Mouse (Mus musculus) midbrain, embryonic 11.5 days (tissue): Measurements from ENCODE around the gene Bmpr2. TPM values are rescaled to one million over a fixed set of nuclear protein-coding genes. Genes with fewer than 3 reads are reported as not detected.
A peak's percentile ranks its signal among the peaks of the same experiment; 100 is the strongest.

Experiments used
- ATAC-seq: fragments of 200-750 bp; cut with Nextera tagmentation; 2 replicates; pipeline ENCODE4 v1.8.0; 2017; ENCODE audit warnings: moderate TSS enrichment, moderate library complexity; ENCODE audit not compliant: low FRiP score
- DNase-seq: peaks from one replicate; pipeline ENCODE4 v3.0.0; 2015; ENCODE audit warnings: low spot score; ENCODE audit errors: missing footprints
- H3K27ac ChIP-seq: fragments of 300-500 bp; sonication (generic); 2 replicates; pipeline ENCODE4 v1.5.1; 2014; ENCODE audit warnings: low read depth, low read length
- H3K27me3 ChIP-seq: fragments of 300-500 bp; sonication (generic); 2 replicates; pipeline ENCODE4 v1.6.1; 2014; ENCODE audit warnings: mild to moderate bottlenecking, low read length, moderate library complexity, mixed read lengths; ENCODE audit not compliant: control insufficient read depth, insufficient read depth
- H3K36me3 ChIP-seq: fragments of 300-500 bp; sonication (generic); 2 replicates; pipeline ENCODE4 v1.6.1; 2014; ENCODE audit warnings: mild to moderate bottlenecking, low read length, moderate library complexity, mixed read lengths; ENCODE audit not compliant: control insufficient read depth, insufficient read depth
- H3K4me1 ChIP-seq: fragments of 300-500 bp; sonication (generic); 2 replicates; pipeline ENCODE4 v1.6.1; 2014; ENCODE audit warnings: low read length; ENCODE audit not compliant: control insufficient read depth, insufficient read depth
- H3K4me2 ChIP-seq: fragments of 300-500 bp; sonication (generic); 2 replicates; pipeline ENCODE4 v1.6.1; 2014; ENCODE audit warnings: mild to moderate bottlenecking, moderate library complexity
- H3K4me3 ChIP-seq: fragments of 300-500 bp; sonication (generic); 2 replicates; pipeline ENCODE4 v1.5.1; 2014; ENCODE audit warnings: low read depth, low read length
- H3K9ac ChIP-seq: fragments of 300-500 bp; sonication (generic); 2 replicates; pipeline ENCODE4 v1.6.1; 2014; ENCODE audit warnings: low read length
- H3K9me3 ChIP-seq: fragments of 300-500 bp; sonication (generic); 2 replicates; pipeline ENCODE4 v1.6.1; 2016; ENCODE audit warnings: low read length; ENCODE audit not compliant: control insufficient read depth
- WGBS: fragments of 180-500 bp; shearing (Covaris S2); extraction: QIAGEN DNeasy Blood & Tissue Kit; methylation state at CpG from one replicate; pipeline ENCODE4 v1.1.7; 2014; 5-methylcytosine and 5-hydroxymethylcytosine counted together
- polyA plus RNA-seq: library from polyadenylated mRNA; unstranded; fragments of >200 nt; fragmentation: Nextera tagmentation; extraction: Ambion mirVana; gene quantifications from 2 replicates; pipeline ENCODE4 v1.2.1, GENCODE M21; 2014

Bmpr2 gene
- polyA plus RNA-seq, 1 experiment from 2014 or later: 11.2 TPM

- no peaks in the 10 kb centered on the region for H3K36me3 ChIP-seq
- H3K4me2 ChIP-seq: peak within 1 kb of the TSS; percentile 78
- H3K4me3 ChIP-seq: peak within 1 kb of the TSS; percentile 99
- H3K9ac ChIP-seq: peak within 1 kb of the TSS; percentile 92
- peak; percentile 98 for ATAC-seq
- peak within 1 kb of the TSS; percentile 78 for H3K27ac ChIP-seq
- H3K27me3 ChIP-seq: no peaks in the 10 kb centered on the region
- under 1% methylated on average over 72 of the region's 72 CpGs for WGBS
- no peaks in the 10 kb centered on the region for H3K9me3 ChIP-seq
- H3K4me1 ChIP-seq: peaks cover 11% of the 10 kb centered on the region
- peak; percentile 100 for DNase-seq
These were observed 149.4 kb downstream of the Bmpr2 start, which contains the start of gene Fam117b for GRCm38 (mm10) chr1:59912413-59913157. Gene Fam117b (plus strand): TSS chr1:59913006.

DNA sequence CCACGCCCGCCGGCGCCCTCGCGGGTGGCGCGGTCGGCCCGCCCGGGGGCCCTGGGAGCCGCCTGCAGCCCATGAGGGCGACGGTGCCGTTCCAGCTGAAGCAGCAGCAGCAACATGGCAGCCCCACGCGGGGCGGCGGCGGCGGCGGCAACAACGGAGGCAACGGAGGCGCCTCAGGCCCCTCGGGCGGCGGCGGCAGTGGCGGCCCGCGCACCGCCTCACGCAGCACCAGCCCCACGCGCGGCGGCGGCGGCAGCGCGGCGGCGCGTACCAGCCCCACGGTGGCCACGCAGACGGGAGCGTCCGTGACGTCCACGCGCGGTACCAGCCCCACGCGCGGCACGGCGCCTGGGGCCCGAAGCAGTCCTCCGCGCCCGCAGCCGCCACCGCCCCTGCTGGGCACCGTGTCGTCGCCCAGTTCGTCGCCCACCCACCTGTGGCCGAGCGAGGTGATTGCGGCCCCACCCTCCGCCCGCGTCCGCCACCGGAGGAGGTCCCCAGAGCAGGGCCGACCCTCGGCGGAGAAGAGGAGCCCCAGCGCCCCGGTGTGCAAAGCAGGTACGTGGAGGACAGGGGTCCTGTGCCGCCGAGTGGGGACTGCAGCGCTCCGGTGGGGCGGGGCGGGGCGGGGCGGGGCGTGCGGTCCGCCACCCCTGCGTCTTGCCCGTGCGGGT is 150.1 kb downstream of the Bmpr2 start:
- Histone ChIP-seq H3K27me3 (no peaks in the 10 kb centered on the region), H3K4me3 (peak overlapping the region; percentile 99), H3K9me3 (no peaks in the 10 kb centered on the region), H3K27ac (peak overlapping the region; percentile 78), H3K9ac (peak overlapping the region; percentile 92), H3K4me1 (peaks cover 11% of the 10 kb centered on the region), H3K4me2 (peak overlapping the region; percentile 78), H3K36me3 (no peaks in the 10 kb centered on the region)
- 0% methylated on average over 59 of the region's 98 CpGs for WGBS
- peak; percentile 43 for ATAC-seq
- DNase-seq: peak; percentile 95

- Histone ChIP-seq H3K27me3 (no peaks in the 10 kb centered on the region), H3K4me3 (peak overlapping the region; percentile 99), H3K27ac (no peak overlapping the region), H3K9me3 (no peaks in the 10 kb centered on the region), H3K4me2 (peak overlapping the region; percentile 78), H3K36me3 (no peaks in the 10 kb centered on the region), H3K9ac (peak overlapping the region; percentile 92), H3K4me1 (peaks cover 11% of the 10 kb centered on the region)
- DNase-seq (no peak), ATAC-seq (no peak)
- WGBS: 4% methylated on average over 12 of the region's 12 CpGs
These were observed 150.6 kb downstream of the Bmpr2 start for GRCm38 (mm10) chr1:59913869-59914225.

- DNase-seq (no peak), ATAC-seq (no peak)
- Histone ChIP-seq H3K4me2 (peak overlapping the region; percentile 78; the same call in 1 of the 2 replicates), H3K27me3 (no peaks in the 10 kb centered on the region), H3K9me3 (no peaks in the 10 kb centered on the region), H3K36me3 (no peaks in the 10 kb centered on the region), H3K4me1 (peaks cover 11% of the 10 kb centered on the region), H3K27ac (no peak overlapping the region), H3K9ac (no peak overlapping the region), H3K4me3 (no peak overlapping the region; the same call in 1 of the 2 replicates)
- WGBS: 68% methylated on average over 3 of the region's 3 CpGs
These were observed 151.6 kb downstream of the Bmpr2 start for GRCm38 (mm10) chr1:59914799-59915198.

- no peak overlapping the region for H3K4me2 ChIP-seq
- H3K9me3 ChIP-seq: no peaks in the 10 kb centered on the region
- 77% methylated on average over 10 of the region's 10 CpGs for WGBS
- no peak overlapping the region for H3K27ac ChIP-seq
- H3K27me3 ChIP-seq: no peaks in the 10 kb centered on the region
- peaks cover 11% of the 10 kb centered on the region for H3K4me1 ChIP-seq
- no peak for DNase-seq
- ATAC-seq: no peak
- H3K9ac ChIP-seq: no peak overlapping the region
- no peak overlapping the region for H3K4me3 ChIP-seq
- no peaks in the 10 kb centered on the region for H3K36me3 ChIP-seq
These were observed 152.8 kb downstream of the Bmpr2 start for GRCm38 (mm10) chr1:59915843-59916610.

GRCm38 (mm10) chr1:59917401-59917800 is 154.2 kb downstream of the Bmpr2 start:
- DNase-seq: no peak
- no peak for ATAC-seq
- Histone ChIP-seq H3K9me3 (no peaks in the 10 kb centered on the region), H3K36me3 (no peaks in the 10 kb centered on the region), H3K4me2 (no peak overlapping the region), H3K4me1 (peaks cover 11% of the 10 kb centered on the region), H3K9ac (no peak overlapping the region), H3K27ac (no peak overlapping the region), H3K4me3 (no peak overlapping the region), H3K27me3 (no peaks in the 10 kb centered on the region)
- WGBS: 81% methylated on average over 3 of the region's 3 CpGs

GRCm38 (mm10) chr1:59918075-59918474 is 154.9 kb downstream of the Bmpr2 start:
- Histone ChIP-seq H3K9ac (no peak overlapping the region), H3K36me3 (no peaks in the 10 kb centered on the region), H3K27me3 (no peaks in the 10 kb centered on the region), H3K4me3 (no peak overlapping the region), H3K9me3 (no peaks in the 10 kb centered on the region), H3K27ac (no peak overlapping the region), H3K4me1 (peaks cover 11% of the 10 kb centered on the region), H3K4me2 (no peak overlapping the region)
- no peak for ATAC-seq
- DNase-seq: no peak

GRCm38 (mm10) chr1:59923201-59923600 is 160.0 kb downstream of the Bmpr2 start:
- H3K36me3 ChIP-seq: no peaks in the 10 kb centered on the region
- H3K27me3 ChIP-seq: no peaks in the 10 kb centered on the region
- H3K4me2 ChIP-seq: no peak overlapping the region
- ATAC-seq (no peak), DNase-seq (no peak)
- no peaks in the 10 kb centered on the region for H3K4me1 ChIP-seq
- H3K27ac ChIP-seq: no peak overlapping the region
- WGBS: 85% methylated on average over 1 of the region's 1 CpGs
- H3K9ac ChIP-seq: no peak overlapping the region
- no peaks in the 10 kb centered on the region for H3K9me3 ChIP-seq
- no peak overlapping the region for H3K4me3 ChIP-seq

DNA sequence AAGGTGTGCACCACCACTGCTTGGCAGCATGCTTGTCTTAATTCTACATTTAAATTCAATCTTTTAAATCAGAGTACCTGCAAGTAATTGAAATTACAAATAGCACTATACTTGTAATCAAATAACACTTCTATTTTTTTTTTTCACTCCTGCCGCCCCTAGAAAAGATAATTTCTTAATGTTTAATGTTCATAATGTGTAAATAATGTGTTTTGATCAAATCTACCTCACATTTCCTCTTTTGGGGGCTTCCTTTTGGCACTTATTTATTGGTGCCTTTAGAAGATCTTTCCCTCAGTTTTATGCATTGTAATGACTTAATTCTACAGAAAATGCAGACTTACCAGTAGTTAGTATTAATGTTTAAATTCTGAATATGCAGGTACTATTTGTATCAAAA is 160.5 kb downstream of the Bmpr2 start:
- Histone ChIP-seq H3K9me3 (no peaks in the 10 kb centered on the region), H3K4me2 (no peak overlapping the region), H3K27ac (no peak overlapping the region), H3K36me3 (no peaks in the 10 kb centered on the region), H3K4me3 (no peak overlapping the region), H3K4me1 (no peaks in the 10 kb centered on the region), H3K9ac (no peak overlapping the region), H3K27me3 (no peaks in the 10 kb centered on the region)
- 85% methylated on average over 1 of the region's 1 CpGs for WGBS
- DNase-seq (no peak), ATAC-seq (no peak)
